Mouse (Mus musculus) G1E (cell line): Measurements from ENCODE around the gene A830018L16Rik. TPM values are rescaled to one million over a fixed set of nuclear protein-coding genes. Genes with fewer than 3 reads are reported as not detected.

ENCODE experiments used
- ATAC-seq: 2 replicates; pipeline ENCODE4 v1.8.0; 2016; ENCODE audit warnings: mild to moderate bottlenecking; ENCODE audit not compliant: insufficient number of reproducible peaks, poor library complexity, low FRiP score, severe bottlenecking; ENCODE audit errors: extremely low read depth
- DNase-seq: peaks from one replicate; pipeline ENCODE4 v3.0.0; 2012; ENCODE audit warnings: low spot score
- H3K27me3 ChIP-seq: 2 replicates; pipeline ENCODE4 v1.6.1; 2012; ENCODE audit warnings: mild to moderate bottlenecking, low read length, inconsistent platforms; ENCODE audit not compliant: insufficient read depth
- H3K36me3 ChIP-seq: replicated peaks from 2 replicates; pipeline ENCODE3; 2012; ENCODE audit warnings: mild to moderate bottlenecking, inconsistent platforms
- H3K4me1 ChIP-seq: 2 replicates; pipeline ENCODE4 v1.6.1; 2012; ENCODE audit warnings: low read depth, low read length, inconsistent platforms, mixed read lengths; ENCODE audit not compliant: insufficient read depth
- H3K4me3 ChIP-seq: 2 replicates; pipeline ENCODE4 v1.5.1; 2012; ENCODE audit warnings: low read depth, mild to moderate bottlenecking, inconsistent platforms, low read length, moderate library complexity, mixed read lengths
- H3K9me3 ChIP-seq: replicated peaks from 2 replicates; pipeline ENCODE4 v1.6.1; 2012; ENCODE audit warnings: inconsistent platforms
- CTCF ChIP-seq: IDR thresholded peaks from 2 replicates; pipeline ENCODE4 v1.5.1; 2012; ENCODE audit warnings: low read depth, low read length, inconsistent platforms, mixed read lengths
- GATA1 ChIP-seq: IDR thresholded peaks from 2 replicates; pipeline ENCODE4 v1.6.1; 2012; ENCODE audit warnings: borderline replicate concordance, low read length, inconsistent platforms, mixed read lengths
- GATA2 ChIP-seq: IDR thresholded peaks from 2 replicates; pipeline ENCODE4 v1.6.1; 2012; ENCODE audit warnings: low read depth, low read length, inconsistent platforms, borderline replicate concordance
- POLR2AphosphoS5 ChIP-seq: IDR thresholded peaks from 2 replicates; pipeline ENCODE4 v1.6.1; 2012; ENCODE audit warnings: low read depth, low read length, inconsistent platforms; ENCODE audit not compliant: insufficient replicate concordance
- TAL1 ChIP-seq: conservative IDR thresholded peaks from 2 replicates; pipeline ENCODE4 v1.6.1; 2012; ENCODE audit warnings: low read depth, low read length, inconsistent platforms, mixed read lengths
- polyA plus RNA-seq: library from polyadenylated mRNA; stranded (reverse); fragments of >175 nt; gene quantifications from 2 replicates; pipeline ENCODE4 v1.2.3, GENCODE M21; 2012
- total RNA-seq, 2 experiments: library from RNA; stranded (forward) in 1 of 2; stranded (reverse) in 1 of 2; fragments of 200-1000 nt in 1 of 2; fragments of >200 nt in 1 of 2; fragmentation: Nextera tagmentation in 1 of 2; gene quantifications; 2 replicates each; pipeline ENCODE4 v1.2.3; 2014 to 2017

The A830018L16Rik gene
- not detected in 2 replicates for total RNA-seq (2014; fragmentation: Nextera tagmentation)
- 0.06 and 0.11 TPM in 2 replicates for total RNA-seq (2017)
- polyA plus RNA-seq = not detected in 2 replicates

GRCm38 (mm10) chr1:11413894-11414556, at the start of gene A830018L16Rik:
A830018L16Rik (plus strand) TSS chr1:11414105.
- DNase-seq (no peak), ATAC-seq (no peak)
- Histone ChIP-seq H3K4me3 (no peak within 1 kb of the TSS), H3K27me3 (peaks cover 9% of the 10 kb centered on the region; the same call in 1 of the 2 replicates), H3K9me3 (no peaks in the 10 kb centered on the region), H3K36me3 (no peaks in the 10 kb centered on the region), H3K4me1 (no peaks in the 10 kb centered on the region)
- TF ChIP-seq GATA2 (no peak), TAL1 (no peak), CTCF (no peak), POLR2AphosphoS5 (no peak), GATA1 (no peak)

- Histone ChIP-seq H3K9me3 (no peaks in the 10 kb centered on the region), H3K36me3 (no peaks in the 10 kb centered on the region), H3K27me3 (no peaks in the 10 kb centered on the region), H3K4me3 (no peak overlapping the region), H3K4me1 (no peaks in the 10 kb centered on the region)
- ATAC-seq (no peak), DNase-seq (no peak)
- TF ChIP-seq TAL1 (no peak), GATA1 (no peak), POLR2AphosphoS5 (no peak), GATA2 (no peak), CTCF (no peak)
Measured at GRCm38 (mm10) chr1:11385846-11386245, 28.1 kb upstream of the A830018L16Rik start.

- DNase-seq (no peak), ATAC-seq (no peak)
- no peak overlapping the region for H3K4me3 ChIP-seq
- no peaks in the 10 kb centered on the region for H3K27me3 ChIP-seq
- H3K4me1 ChIP-seq = no peaks in the 10 kb centered on the region
- TF ChIP-seq TAL1 (no peak), GATA1 (no peak), POLR2AphosphoS5 (no peak), CTCF (no peak), GATA2 (no peak)
- no peaks in the 10 kb centered on the region for H3K9me3 ChIP-seq
- no peaks in the 10 kb centered on the region for H3K36me3 ChIP-seq
Measured at GRCm38 (mm10) chr1:11395408-11395807, 18.5 kb upstream of the A830018L16Rik start.

- TF ChIP-seq CTCF (no peak), GATA1 (no peak), GATA2 (no peak), TAL1 (no peak), POLR2AphosphoS5 (no peak)
- Histone ChIP-seq H3K4me3 (no peak overlapping the region), H3K36me3 (no peaks in the 10 kb centered on the region), H3K27me3 (no peaks in the 10 kb centered on the region), H3K4me1 (no peaks in the 10 kb centered on the region), H3K9me3 (no peaks in the 10 kb centered on the region)
- DNase-seq (no peak), ATAC-seq (no peak)
Measured at GRCm38 (mm10) chr1:11395996-11396736, 17.7 kb upstream of the A830018L16Rik start.

GRCm38 (mm10) chr1:11401159-11401558, 12.7 kb upstream of the A830018L16Rik start:
- no peaks in the 10 kb centered on the region for H3K27me3 ChIP-seq
- no peaks in the 10 kb centered on the region for H3K4me1 ChIP-seq
- H3K36me3 ChIP-seq = no peaks in the 10 kb centered on the region
- no peak for TF ChIP-seq CTCF
- no peak for TF ChIP-seq POLR2AphosphoS5
- TF ChIP-seq GATA2 = no peak
- no peak for TF ChIP-seq GATA1
- TF ChIP-seq TAL1 = no peak
- no peak overlapping the region for H3K4me3 ChIP-seq
- ATAC-seq (no peak), DNase-seq (no peak)
- H3K9me3 ChIP-seq = no peaks in the 10 kb centered on the region

- H3K36me3 ChIP-seq = no peaks in the 10 kb centered on the region
- no peaks in the 10 kb centered on the region for H3K4me1 ChIP-seq
- DNase-seq (no peak), ATAC-seq (no peak)
- no peaks in the 10 kb centered on the region for H3K27me3 ChIP-seq
- H3K9me3 ChIP-seq = no peaks in the 10 kb centered on the region
- no peak for TF ChIP-seq GATA1
- no peak for TF ChIP-seq TAL1
- TF ChIP-seq POLR2AphosphoS5 = no peak
- no peak for TF ChIP-seq GATA2
- no peak for TF ChIP-seq CTCF
- no peak overlapping the region for H3K4me3 ChIP-seq
Measured at GRCm38 (mm10) chr1:11405527-11405926, 8.4 kb upstream of the A830018L16Rik start.
